Mouse (Mus musculus): ENCODE results near the gene Manba.

DNA sequence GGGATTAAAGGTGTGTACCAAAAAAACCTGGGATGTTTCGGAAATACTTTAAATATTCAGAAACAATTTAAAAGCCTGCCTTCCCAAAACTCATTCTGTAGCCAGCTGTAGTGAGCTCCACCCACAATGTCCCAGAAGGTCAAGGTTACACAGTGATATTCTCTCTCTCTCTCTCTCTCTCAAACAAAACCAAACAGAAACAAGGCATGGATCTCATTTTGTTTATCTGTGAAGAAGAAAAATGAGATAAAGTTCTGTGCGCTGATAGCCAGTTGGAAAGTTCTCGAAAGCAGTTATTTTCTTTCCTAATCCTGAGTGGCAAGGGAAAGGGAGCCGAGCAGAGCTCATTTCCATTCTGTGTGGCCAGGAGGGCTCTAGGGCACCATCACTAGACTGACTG lies 120.1 kb downstream of the Manba start:
- no peak for TF ChIP-seq EP300 (IDR thresholded peaks at IDR 0.05; ENCODE audit: low read depth)
- no peak for TF ChIP-seq CTCF (IDR thresholded peaks at IDR 0.05; ENCODE audit: low read depth)

All from heart, postnatal 0 days (tissue).